Mouse (Mus musculus): ENCODE data around the gene Cct5. TPM values are rescaled to one million over a fixed set of nuclear protein-coding genes. Genes with fewer than 3 reads are reported as not detected.

Gene Cct5
- 237 TPM for total RNA-seq (2023)

GRCm38 (mm10) chr15:31601646-31602374, at the start of gene Cct5, which contains the start of gene Fam173b:
Gene Cct5, minus strand, starts transcription at chr15:31601804.
Gene Fam173b, plus strand, starts transcription at chr15:31601852.

GRCm38 (mm10) chr15:31565184-31565583, 36.4 kb downstream of the Cct5 start, which contains the start of gene Cmbl:
Gene Cmbl, plus strand, starts transcription at chr15:31565389.

Other genes with a start within 250 kb of the Cct5 start
- gene Ankrd33b, start 234.1 kb downstream of the Cct5 start, total RNA-seq (2023): 1.4 TPM
- not detected for gene Ropn1l, start 148.1 kb downstream of the Cct5 start, total RNA-seq (2023)
- 61.5 TPM for gene March6, start 70.8 kb downstream of the Cct5 start, total RNA-seq (2023)
- not detected for gene Cmbl, start 36.4 kb downstream of the Cct5 start, total RNA-seq (2023)
- gene Fam173b, start within 50 bp of the Cct5 start, total RNA-seq (2023): 18.2 TPM

Measured in CD8-positive naive resting alpha-beta T cell, adult 57 days (primary cell).